Mouse (Mus musculus): ENCODE results near the gene Tsc1. TPM values are rescaled to one million over a fixed set of nuclear protein-coding genes. Genes with fewer than 3 reads are reported as not detected.

The Tsc1 gene
- polyA plus RNA-seq, 1 experiment from 2014 or later, result 24.1 TPM

DNA sequence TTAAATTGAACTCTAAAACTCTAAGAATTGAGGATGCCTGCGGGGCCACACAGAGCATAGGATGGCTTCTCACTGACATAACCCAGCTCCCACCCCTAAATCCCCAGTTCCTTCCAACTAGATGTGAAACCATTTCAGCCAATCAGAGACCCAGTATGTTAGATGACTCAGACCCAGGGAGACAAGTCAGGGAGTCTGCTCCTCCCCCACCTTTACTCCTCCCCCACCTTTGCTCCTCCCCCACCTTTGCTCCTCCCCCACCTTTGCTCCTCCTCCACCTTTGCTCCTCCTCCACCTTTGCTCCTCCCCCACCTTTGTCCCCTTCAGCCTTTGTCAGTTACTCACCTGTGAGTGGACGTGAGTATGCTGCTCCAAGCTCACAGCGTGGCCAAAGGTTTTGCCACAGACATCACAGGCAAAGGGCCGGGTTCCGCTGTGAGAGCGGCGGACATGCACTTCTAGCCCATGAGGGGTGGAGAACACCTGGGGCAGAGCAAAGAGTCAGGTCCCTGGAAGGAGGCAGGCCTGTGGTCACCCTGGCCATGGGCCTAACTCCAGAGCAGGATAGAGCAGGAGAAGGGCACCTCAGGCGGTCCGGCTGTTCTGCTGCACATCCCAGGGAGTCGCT is 28.5 kb upstream of the Tsc1 start:
- H3K4me2 ChIP-seq (ENCODE audit: low read depth), result no peak overlapping the region
- H3K4me3 ChIP-seq (ENCODE audit: low read depth, low read length), result no peak overlapping the region
- H3K36me3 ChIP-seq (ENCODE audit: control insufficient read depth, insufficient read depth, low read length), result no peaks in the 10 kb centered on the region
- no peaks in the 10 kb centered on the region for H3K27me3 ChIP-seq (ENCODE audit: control insufficient read depth, insufficient read depth, low read length)
- no peak overlapping the region for H3K27ac ChIP-seq (ENCODE audit: low read depth, low read length)
- no peak overlapping the region for H3K9ac ChIP-seq (ENCODE audit: low read length)
- H3K9me3 ChIP-seq (ENCODE audit: control insufficient read depth, low read length), result no peaks in the 10 kb centered on the region
- DNase-seq (ENCODE audit: low spot score) (no peak), ATAC-seq (ENCODE audit: insufficient read depth, low FRiP score, low TSS enrichment) (no peak)
- no peaks in the 10 kb centered on the region for H3K4me1 ChIP-seq (ENCODE audit: control insufficient read depth, insufficient read depth, low read length)
- 64% methylated on average over 10 of the region's 10 CpGs for WGBS

DNA sequence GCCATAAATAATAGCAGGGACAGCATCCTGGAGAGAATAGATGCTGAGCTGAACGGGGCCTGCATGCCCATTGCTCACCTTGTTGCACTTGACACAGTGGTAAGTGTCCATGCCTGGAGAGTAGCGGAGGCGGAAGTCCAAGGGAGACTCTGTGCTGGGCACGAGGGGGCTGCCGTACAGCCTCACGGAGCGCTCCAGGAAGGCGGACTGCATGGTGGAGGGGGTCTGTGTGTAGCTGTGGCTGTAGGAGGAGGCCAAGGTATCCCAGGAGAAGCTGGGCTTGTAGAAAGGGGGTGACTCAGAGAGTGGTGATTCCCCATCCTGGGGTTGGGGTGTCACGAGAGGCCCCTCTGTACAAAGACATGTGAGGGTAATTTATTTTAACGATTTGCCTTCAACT is 27.4 kb upstream of the Tsc1 start:
- no peaks in the 10 kb centered on the region for H3K4me1 ChIP-seq (ENCODE audit: control insufficient read depth, insufficient read depth, low read length)
- no peak overlapping the region for H3K4me3 ChIP-seq (ENCODE audit: low read depth, low read length)
- no peak for ATAC-seq (ENCODE audit: insufficient read depth, low FRiP score, low TSS enrichment)

DNA sequence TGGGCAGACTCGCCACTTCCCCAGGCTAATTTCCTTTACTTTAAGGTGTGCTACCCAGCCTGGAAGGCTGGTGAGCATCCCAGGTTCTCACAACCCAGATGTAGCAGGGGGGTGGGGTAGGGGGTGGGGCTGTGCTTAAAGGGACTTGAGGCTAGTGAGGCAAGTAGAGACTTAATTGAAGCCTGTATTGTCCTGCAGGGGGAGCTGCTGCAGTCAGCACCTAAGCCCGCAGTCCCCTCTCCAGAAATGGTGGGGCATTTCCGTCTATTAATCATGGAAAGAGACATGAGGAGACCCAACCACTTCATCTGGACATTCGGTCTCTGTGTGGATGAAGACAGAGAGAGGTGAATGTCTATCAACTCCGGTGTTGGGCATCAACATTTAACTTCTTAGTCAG is 24.7 kb upstream of the Tsc1 start:
- DNase-seq (ENCODE audit: low spot score) (no peak), ATAC-seq (ENCODE audit: insufficient read depth, low FRiP score, low TSS enrichment) (no peak)
- H3K36me3 ChIP-seq (ENCODE audit: control insufficient read depth, insufficient read depth, low read length), result no peaks in the 10 kb centered on the region
- H3K9me3 ChIP-seq (ENCODE audit: control insufficient read depth, low read length), result no peaks in the 10 kb centered on the region
- H3K4me1 ChIP-seq (ENCODE audit: control insufficient read depth, insufficient read depth, low read length), result no peaks in the 10 kb centered on the region
- WGBS, result 28% methylated on average over 5 of the region's 5 CpGs
- no peak overlapping the region for H3K9ac ChIP-seq (ENCODE audit: low read length)
- no peak overlapping the region for H3K4me2 ChIP-seq (ENCODE audit: low read depth)
- H3K27me3 ChIP-seq (ENCODE audit: control insufficient read depth, insufficient read depth, low read length), result peaks cover 8% of the 10 kb centered on the region
- no peak overlapping the region for H3K27ac ChIP-seq (ENCODE audit: low read depth, low read length)
- no peak overlapping the region for H3K4me3 ChIP-seq (ENCODE audit: low read depth, low read length)

More for the DNA sequence above, 27.4 kb upstream of the Tsc1 start:
- H3K9me3 ChIP-seq (ENCODE audit: control insufficient read depth, low read length), result no peaks in the 10 kb centered on the region
- H3K9ac ChIP-seq (ENCODE audit: low read length), result no peak overlapping the region
- no peaks in the 10 kb centered on the region for H3K27me3 ChIP-seq (ENCODE audit: control insufficient read depth, insufficient read depth, low read length)
- DNase-seq (ENCODE audit: low spot score), result no peak
- no peaks in the 10 kb centered on the region for H3K36me3 ChIP-seq (ENCODE audit: control insufficient read depth, insufficient read depth, low read length)
- 89% methylated on average over 10 of the region's 10 CpGs for WGBS
- no peak overlapping the region for H3K27ac ChIP-seq (ENCODE audit: low read depth, low read length)
- no peak overlapping the region for H3K4me2 ChIP-seq (ENCODE audit: low read depth)

DNA sequence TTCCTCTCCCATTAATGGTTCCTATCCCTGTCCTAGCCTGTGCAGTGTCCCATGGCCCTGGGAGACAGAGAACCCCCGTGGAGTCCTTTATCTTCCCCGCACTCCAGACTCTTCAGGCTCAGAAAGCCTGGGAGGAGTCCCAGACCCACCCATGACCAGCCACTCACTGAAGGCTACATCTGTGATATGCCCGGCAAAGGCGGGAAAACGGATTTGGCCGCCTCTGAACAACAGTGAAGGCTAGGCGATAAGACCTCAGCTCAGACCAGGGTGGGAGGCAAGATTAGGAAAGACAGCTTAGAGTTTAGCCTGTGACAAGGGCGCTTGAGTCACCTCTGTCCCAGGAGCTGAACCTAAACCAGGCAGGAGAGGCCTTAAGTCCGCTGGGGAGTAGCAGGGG is 24.2 kb upstream of the Tsc1 start:
- no peaks in the 10 kb centered on the region for H3K36me3 ChIP-seq (ENCODE audit: control insufficient read depth, insufficient read depth, low read length)
- DNase-seq (ENCODE audit: low spot score), result no peak
- no peak overlapping the region for H3K9ac ChIP-seq (ENCODE audit: low read length)
- no peak for ATAC-seq (ENCODE audit: insufficient read depth, low FRiP score, low TSS enrichment)
- H3K4me1 ChIP-seq (ENCODE audit: control insufficient read depth, insufficient read depth, low read length), result no peaks in the 10 kb centered on the region
- no peak overlapping the region for H3K4me2 ChIP-seq (ENCODE audit: low read depth)
- H3K4me3 ChIP-seq (ENCODE audit: low read depth, low read length), result no peak overlapping the region
- H3K27ac ChIP-seq (ENCODE audit: low read depth, low read length), result no peak overlapping the region
- H3K27me3 ChIP-seq (ENCODE audit: control insufficient read depth, insufficient read depth, low read length), result peaks cover 12% of the 10 kb centered on the region
- 83% methylated on average over 9 of the region's 9 CpGs for WGBS
- no peaks in the 10 kb centered on the region for H3K9me3 ChIP-seq (ENCODE audit: control insufficient read depth, low read length)

DNA sequence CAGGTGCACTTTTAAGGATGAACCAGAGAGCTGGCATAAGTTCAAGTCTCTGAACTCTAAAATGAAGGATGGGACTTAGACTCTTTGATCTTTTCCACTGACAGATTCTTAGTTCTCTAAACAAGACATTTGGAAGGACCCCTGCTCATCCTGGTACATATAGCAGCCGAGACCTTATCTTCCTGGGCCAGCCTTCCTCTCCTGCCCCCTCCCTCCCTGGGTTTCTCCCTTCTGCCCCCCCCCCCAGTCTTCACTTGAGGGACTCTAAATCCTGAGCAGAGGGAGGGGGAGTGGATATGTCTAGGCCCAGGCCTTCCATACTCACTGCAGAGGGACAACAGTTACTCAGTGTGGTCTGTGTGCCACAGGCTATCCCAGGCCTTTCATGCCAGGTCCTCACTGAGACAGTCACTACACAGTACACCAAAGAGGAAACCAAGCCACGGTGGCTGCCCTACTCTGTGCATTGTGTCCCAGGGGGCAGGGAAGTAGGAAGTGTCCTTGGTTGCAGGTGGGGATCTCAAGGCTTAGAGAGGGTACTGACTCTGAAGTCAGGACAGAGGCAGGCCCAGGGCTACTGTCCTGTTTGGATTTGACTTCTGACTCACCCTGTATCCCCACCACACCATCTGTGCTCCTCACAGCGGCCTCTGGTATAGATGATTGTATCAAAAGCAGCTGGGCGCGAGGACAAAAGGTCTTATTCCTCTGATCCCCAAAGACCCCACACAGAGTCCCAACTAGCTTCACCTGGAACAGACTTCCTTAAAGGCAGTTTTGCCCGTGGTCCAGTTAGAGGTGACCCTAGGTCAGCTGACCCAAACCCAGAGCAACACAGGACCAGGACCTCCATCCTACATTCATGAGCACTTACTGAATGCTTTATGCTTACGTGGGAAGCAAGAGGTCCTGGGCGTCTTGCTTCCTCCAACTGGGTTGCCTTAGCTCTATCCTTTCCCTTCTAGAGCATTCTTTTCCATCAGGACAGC is 23.2 kb upstream of the Tsc1 start:
- Histone ChIP-seq H3K9me3 (ENCODE audit: control insufficient read depth, low read length) (no peaks in the 10 kb centered on the region), H3K4me3 (ENCODE audit: low read depth, low read length) (no peak overlapping the region), H3K27me3 (ENCODE audit: control insufficient read depth, insufficient read depth, low read length) (peaks cover 15% of the 10 kb centered on the region), H3K9ac (ENCODE audit: low read length) (no peak overlapping the region), H3K36me3 (ENCODE audit: control insufficient read depth, insufficient read depth, low read length) (no peaks in the 10 kb centered on the region), H3K4me1 (ENCODE audit: control insufficient read depth, insufficient read depth, low read length) (no peaks in the 10 kb centered on the region), H3K27ac (ENCODE audit: low read depth, low read length) (no peak overlapping the region), H3K4me2 (ENCODE audit: low read depth) (no peak overlapping the region)
- WGBS, result 84% methylated on average over 8 of the region's 8 CpGs
- DNase-seq (ENCODE audit: low spot score) (no peak), ATAC-seq (ENCODE audit: insufficient read depth, low FRiP score, low TSS enrichment) (no peak)

DNA sequence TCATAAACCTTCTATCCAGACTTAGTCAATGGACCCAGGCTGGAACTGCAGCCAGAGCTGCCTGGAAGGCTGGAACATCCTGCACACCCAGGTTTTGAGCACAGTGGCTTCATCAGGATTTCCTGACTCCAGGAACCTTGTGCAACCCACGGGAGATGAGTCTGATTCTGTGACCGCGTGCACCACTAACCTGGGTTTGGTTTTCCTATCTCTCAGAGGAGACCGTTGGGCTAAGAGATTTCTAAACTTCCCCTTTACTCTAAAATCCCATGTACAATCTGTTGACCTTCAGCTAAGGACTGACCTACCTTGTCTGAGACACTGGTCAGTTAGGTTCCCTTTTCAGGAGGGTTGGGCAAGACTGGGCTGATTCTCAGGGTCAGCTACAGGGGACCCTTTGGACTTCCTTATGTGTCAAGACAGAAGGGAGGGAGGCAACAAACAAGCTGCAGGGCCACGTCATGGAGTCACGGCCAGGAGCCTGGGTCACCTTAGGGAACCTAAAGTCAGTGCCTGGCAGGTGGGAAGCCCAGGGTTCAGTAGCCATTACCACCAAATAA is 22.2 kb upstream of the Tsc1 start:
- Histone ChIP-seq H3K9me3 (ENCODE audit: control insufficient read depth, low read length) (no peaks in the 10 kb centered on the region), H3K27ac (ENCODE audit: low read depth, low read length) (no peak overlapping the region), H3K4me2 (ENCODE audit: low read depth) (no peak overlapping the region), H3K4me3 (ENCODE audit: low read depth, low read length) (no peak overlapping the region), H3K27me3 (ENCODE audit: control insufficient read depth, insufficient read depth, low read length) (peaks cover 15% of the 10 kb centered on the region), H3K4me1 (ENCODE audit: control insufficient read depth, insufficient read depth, low read length) (no peaks in the 10 kb centered on the region), H3K9ac (ENCODE audit: low read length) (no peak overlapping the region), H3K36me3 (ENCODE audit: control insufficient read depth, insufficient read depth, low read length) (no peaks in the 10 kb centered on the region)
- WGBS, result 83% methylated on average over 6 of the region's 6 CpGs
- ATAC-seq (ENCODE audit: insufficient read depth, low FRiP score, low TSS enrichment) (no peak), DNase-seq (ENCODE audit: low spot score) (no peak)

DNA sequence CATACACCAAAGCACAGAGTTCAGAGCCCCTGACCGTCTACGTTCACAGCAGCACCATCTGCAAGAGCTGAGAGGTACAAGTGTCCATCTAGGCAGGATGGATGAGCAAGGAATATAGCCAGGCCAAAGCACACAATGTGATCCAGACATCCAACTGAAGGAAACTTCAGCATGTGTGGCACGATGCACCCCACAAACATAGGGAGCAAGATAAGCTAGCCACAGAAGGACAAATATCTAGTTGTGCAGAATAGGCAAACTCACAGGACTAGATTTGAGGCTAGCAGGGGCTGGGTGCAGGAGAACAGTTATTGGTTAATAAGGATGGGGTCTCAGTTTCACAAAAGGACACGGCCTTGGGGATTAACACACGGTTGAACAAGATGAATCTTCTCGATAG is 21.7 kb upstream of the Tsc1 start:
- WGBS, result 92% methylated on average over 6 of the region's 6 CpGs
- ATAC-seq (ENCODE audit: insufficient read depth, low FRiP score, low TSS enrichment), result no peak
- no peak for DNase-seq (ENCODE audit: low spot score)

DNA sequence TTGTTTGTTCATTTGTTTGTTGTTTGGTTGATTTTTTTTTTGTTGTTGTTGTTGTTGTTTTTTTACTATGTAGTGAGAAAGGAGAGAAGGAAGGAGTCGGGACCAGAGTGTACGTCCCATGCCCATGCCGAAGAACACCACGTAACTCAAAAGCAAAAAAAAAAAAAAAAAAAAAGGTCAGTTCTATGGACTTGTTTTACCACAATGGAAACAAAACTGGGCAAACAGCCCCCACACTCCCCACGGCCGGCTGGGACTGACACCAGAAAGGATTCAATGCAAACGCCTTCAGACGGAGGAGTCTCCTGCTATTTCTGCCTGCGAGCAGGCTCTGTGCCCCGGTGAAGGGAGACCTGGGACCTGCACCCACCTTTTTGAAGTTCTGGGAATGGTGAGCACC is 20.5 kb upstream of the Tsc1 start:
- Histone ChIP-seq H3K4me2 (ENCODE audit: low read depth) (no peak overlapping the region), H3K9ac (ENCODE audit: low read length) (no peak overlapping the region), H3K9me3 (ENCODE audit: control insufficient read depth, low read length) (no peaks in the 10 kb centered on the region), H3K27me3 (ENCODE audit: control insufficient read depth, insufficient read depth, low read length) (peaks cover 15% of the 10 kb centered on the region), H3K4me3 (ENCODE audit: low read depth, low read length) (no peak overlapping the region), H3K27ac (ENCODE audit: low read depth, low read length) (no peak overlapping the region), H3K4me1 (ENCODE audit: control insufficient read depth, insufficient read depth, low read length) (no peaks in the 10 kb centered on the region), H3K36me3 (ENCODE audit: control insufficient read depth, insufficient read depth, low read length) (no peaks in the 10 kb centered on the region)
- DNase-seq (ENCODE audit: low spot score) (no peak), ATAC-seq (ENCODE audit: insufficient read depth, low FRiP score, low TSS enrichment) (no peak)
- WGBS, result 61% methylated on average over 10 of the region's 10 CpGs

More for the DNA sequence above, 21.7 kb upstream of the Tsc1 start:
- Histone ChIP-seq H3K9me3 (ENCODE audit: control insufficient read depth, low read length) (no peaks in the 10 kb centered on the region), H3K27ac (ENCODE audit: low read depth, low read length) (no peak overlapping the region), H3K4me3 (ENCODE audit: low read depth, low read length) (no peak overlapping the region), H3K4me2 (ENCODE audit: low read depth) (no peak overlapping the region), H3K4me1 (ENCODE audit: control insufficient read depth, insufficient read depth, low read length) (no peaks in the 10 kb centered on the region), H3K36me3 (ENCODE audit: control insufficient read depth, insufficient read depth, low read length) (no peaks in the 10 kb centered on the region), H3K27me3 (ENCODE audit: control insufficient read depth, insufficient read depth, low read length) (peaks cover 15% of the 10 kb centered on the region), H3K9ac (ENCODE audit: low read length) (no peak overlapping the region)

All from neural tube, embryonic 11.5 days (tissue).